Mouse (Mus musculus) mesoderm, embryonic 11.5 days (tissue): ENCODE data around the gene Sdhb.

Source experiments
- DNase-seq: peaks from one replicate; pipeline ENCODE4 v3.0.0-alpha.2; 2012; ENCODE audit warnings: low read depth, low spot score

Gene Sdhb

DNA sequence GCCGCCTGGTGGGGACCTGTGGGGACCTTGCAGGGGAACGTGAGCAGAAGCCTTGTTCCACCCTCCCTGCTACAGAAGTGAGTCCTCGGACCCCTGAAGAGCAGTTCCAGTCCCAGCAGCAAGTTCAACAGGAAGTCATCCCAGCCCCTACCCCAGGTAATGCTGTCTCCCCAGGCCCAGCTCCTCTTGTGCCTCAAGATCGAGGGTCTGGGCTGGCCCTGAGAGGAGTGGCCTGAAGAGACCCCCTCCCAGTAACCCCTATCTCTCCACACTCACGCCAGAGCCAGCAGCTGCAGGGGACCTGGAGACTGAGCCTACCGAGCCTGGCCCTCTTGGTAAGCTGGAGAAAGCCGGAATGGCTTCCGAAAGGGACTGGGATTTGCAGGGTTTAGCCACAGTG is 53.1 kb downstream of the Sdhb start:
- no peak for DNase-seq

- DNase-seq: no peak
Observed at GRCm38 (mm10) chr4:141014856-141015255, 53.9 kb downstream of the Sdhb start.

GRCm38 (mm10) chr4:141015356-141015755 is 54.4 kb downstream of the Sdhb start:
- DNase-seq: no peak

DNA sequence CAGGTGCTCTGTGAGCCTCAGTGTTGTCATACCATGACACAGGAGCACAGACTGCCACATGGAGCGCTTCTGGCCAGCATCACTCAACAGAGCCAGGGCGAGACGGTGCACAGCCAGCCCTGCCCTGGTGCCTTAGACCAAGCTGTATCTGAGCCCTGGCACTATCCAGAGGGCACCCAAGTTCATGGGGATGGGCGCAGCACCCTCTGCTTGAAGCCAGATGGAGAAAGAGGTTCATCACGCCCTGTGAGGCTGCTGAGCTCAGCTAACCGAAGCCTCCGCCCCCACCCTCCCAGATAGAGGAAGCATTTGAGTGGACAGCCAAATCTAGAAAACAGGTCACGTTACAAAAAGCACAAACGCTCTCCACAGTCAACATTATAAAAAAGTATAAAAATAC is 55.3 kb downstream of the Sdhb start:
- no peak for DNase-seq

- DNase-seq: no peak
Observed at GRCm38 (mm10) chr4:141017657-141018436, 56.8 kb downstream of the Sdhb start.

- DNase-seq: no peak
Observed at GRCm38 (mm10) chr4:141020220-141020619, 59.2 kb downstream of the Sdhb start.

- peak; percentile 35 for DNase-seq
Observed at GRCm38 (mm10) chr4:141020811-141021613, 60.0 kb downstream of the Sdhb start.

- DNase-seq: no peak
Observed at GRCm38 (mm10) chr4:141021614-141021929, 60.6 kb downstream of the Sdhb start.

GRCm38 (mm10) chr4:141024052-141024451 is 63.0 kb downstream of the Sdhb start:
- DNase-seq: no peak

- no peak for DNase-seq
Observed at GRCm38 (mm10) chr4:141024992-141025391, 64.0 kb downstream of the Sdhb start.
